Mouse (Mus musculus) embryonic facial prominence, embryonic 11.5 days (tissue): ENCODE results near the gene Sspn. TPM values are rescaled to one million over a fixed set of nuclear protein-coding genes. Genes with fewer than 3 reads are reported as not detected.

Source experiments
- polyA plus RNA-seq: library from polyadenylated mRNA; unstranded; fragments of >200 nt; fragmentation: Nextera tagmentation; extraction: Ambion mirVana; gene quantifications from 2 replicates; pipeline ENCODE4 v1.2.1, GENCODE M21; 2014

The Sspn gene
- polyA plus RNA-seq, 1 experiment from 2014 or later = 4.1 TPM

Other genes starting within 250 kb of the Sspn start
- 5.5 and 8.2 TPM in 2 replicates for gene Rassf8, start 184.9 kb upstream of the Sspn start, polyA plus RNA-seq
- gene Bhlhe41, start 66.1 kb upstream of the Sspn start, polyA plus RNA-seq = 1.7 and 2.0 TPM in 2 replicates